Mouse (Mus musculus): ENCODE results near the gene Mb21d2.

DNA sequence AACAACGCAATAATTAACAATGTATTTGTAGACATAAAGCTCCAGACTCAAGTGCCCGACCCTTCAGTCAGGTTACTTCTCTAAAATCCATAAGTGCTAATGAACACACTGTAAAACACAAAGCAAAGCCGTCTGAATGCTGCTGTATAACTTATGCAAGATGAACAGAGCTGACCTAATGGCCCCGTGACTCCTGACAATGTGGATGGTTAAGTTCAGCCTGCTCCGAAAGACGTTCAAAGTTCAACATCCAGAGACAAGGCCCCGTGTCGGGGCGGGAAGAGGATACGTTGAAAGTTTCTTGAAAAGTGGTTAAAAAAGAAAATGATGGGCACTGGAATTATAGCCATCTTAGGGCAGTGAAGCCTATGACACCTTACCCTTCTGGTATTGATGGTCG lies 83.3 kb downstream of the Mb21d2 start:
- TF ChIP-seq EP300 (IDR thresholded peaks at IDR 0.05; ENCODE audit: low read depth) (no peak), CTCF (IDR thresholded peaks at IDR 0.05; ENCODE audit: low read depth) (no peak)

Data from liver, postnatal 0 days (tissue).